Mouse (Mus musculus) regulatory T cell (primary cell): ENCODE measurements around the gene Gm21750.
"Not testable (repeated sequence)": the region's sequence is repeated elsewhere in the genome, so short reads cannot be mapped to it uniquely, and the experiment has no call there.

Experiments
- in situ Hi-C: fragments of 300-600 bp; cut with MboI, MseI; formaldehyde crosslinking; loops from one replicate; pipeline ENCODE4 v1.15.1; 2025; ENCODE audit warnings: high pct_unique_total_duplicates

Gene Gm21750

DNA sequence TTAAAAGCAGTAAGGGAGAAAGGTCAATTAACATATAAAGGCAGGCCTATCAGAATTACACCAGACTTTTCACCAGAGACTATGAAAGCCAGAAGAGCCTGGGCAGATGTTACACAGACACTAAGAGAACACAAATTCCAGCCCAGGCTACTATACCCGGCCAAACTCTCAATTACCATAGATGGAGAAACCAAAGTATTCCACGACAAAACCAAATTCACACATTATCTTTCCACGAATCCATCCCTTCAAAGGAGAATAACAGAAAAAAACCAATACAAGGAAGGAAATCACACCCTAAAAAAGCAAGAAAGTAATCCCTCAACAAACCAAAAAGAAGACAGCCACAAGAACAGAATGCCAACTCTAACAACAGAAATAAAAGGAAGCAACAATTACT, at the start of gene Gm21750:
Gene Gm21750 (plus strand): TSS at position 301 of the 400 bp plus-strand sequence.
- in situ Hi-C loops, result not testable (repeated sequence)

DNA sequence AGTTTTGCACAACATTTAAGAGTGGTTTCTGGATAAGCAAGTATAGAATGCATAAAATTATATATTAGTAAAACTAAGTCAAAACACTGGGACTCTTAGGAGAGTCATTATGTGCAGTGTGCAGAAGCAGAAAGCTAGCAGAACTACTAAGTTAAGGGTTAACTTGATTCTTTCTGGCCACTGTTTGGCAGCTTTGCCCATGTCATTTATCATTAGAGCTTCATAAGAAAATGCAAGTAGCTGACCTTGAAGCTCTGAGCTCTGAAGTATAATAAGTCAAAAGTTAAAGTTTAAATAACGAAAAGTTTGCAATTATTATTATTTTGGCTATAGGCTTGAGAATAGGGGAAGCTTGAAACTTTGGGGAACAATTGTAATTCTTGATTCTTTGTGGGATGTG, 46.1 kb upstream of the Gm21750 start:
- in situ Hi-C loops, result not testable (repeated sequence)

GRCm38 (mm10) chr14:73620880-73621279, 40.1 kb upstream of the Gm21750 start:
- in situ Hi-C loops, result loop anchor here (10.0 kb wide), 1 partner anchor 1074 kb away; no protein-coding TSS in a partner anchor

DNA sequence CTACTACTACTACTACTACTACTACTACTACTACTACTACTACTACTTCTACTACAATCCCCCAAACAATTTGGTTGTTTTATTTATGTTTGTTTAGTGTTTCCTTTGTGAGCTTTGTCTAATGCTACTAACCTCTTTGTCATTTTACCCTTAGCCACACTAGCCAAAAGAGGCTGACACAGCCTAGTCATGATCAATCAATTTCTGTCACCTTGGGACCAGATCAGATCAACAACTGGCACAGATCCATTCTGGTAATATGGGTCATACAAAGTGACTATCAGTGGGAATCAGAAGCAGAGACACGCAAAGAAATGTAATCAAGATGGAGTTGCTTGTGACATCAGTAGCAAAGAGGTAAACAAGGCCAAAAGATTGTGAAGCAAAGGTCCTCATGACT, 38.0 kb upstream of the Gm21750 start:
- in situ Hi-C loops, result loop anchor here (10.0 kb wide), 1 partner anchor 1072 kb away; no protein-coding TSS in a partner anchor

DNA sequence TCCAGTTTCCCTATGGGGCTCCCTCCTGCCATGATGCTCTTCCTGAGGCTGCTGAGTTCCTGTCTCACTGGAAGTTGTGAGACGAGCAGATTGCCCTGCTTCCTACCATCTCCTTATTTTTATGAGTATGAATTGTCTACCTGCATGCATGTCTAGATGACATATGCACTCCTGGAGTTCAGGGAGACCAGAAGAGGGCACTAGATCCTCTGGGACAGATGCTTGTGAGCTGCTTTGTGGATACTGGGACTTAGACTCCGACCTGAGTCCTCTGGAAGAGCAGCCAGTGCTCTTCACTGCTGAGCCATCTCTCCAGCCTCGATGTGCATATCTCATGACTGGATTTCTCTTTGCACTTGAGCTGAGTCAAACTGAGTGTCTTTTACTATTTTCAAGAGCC, 35.6 kb upstream of the Gm21750 start:
- in situ Hi-C loops, result loop anchor here (10.0 kb wide), 1 partner anchor 1069 kb away; no protein-coding TSS in a partner anchor

GRCm38 (mm10) chr14:73631511-73631910, 29.5 kb upstream of the Gm21750 start:
- in situ Hi-C loops, result no loop called here

GRCm38 (mm10) chr14:73632648-73633263, 28.3 kb upstream of the Gm21750 start:
- in situ Hi-C loops, result no loop called here

DNA sequence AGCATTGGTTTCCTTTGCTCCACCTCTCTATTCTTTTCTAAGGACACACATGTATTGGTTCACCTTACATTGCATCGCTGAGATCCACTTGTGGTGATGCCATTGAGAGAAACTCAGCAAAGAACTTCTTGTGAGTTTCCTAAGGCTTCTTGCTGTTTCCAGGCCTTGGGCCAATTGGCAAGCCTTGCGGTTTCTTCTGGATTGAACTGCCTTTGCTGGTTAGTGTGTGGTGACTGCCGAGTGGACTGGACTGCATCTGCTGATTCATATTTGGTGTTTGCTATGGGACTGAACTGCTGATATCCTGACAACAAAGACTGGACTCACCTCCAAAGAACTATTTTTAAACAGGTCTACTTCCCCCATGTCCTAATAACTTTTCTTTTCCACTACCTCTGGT, 26.7 kb upstream of the Gm21750 start:
- in situ Hi-C loops, result no loop called here

- in situ Hi-C loops, result no loop called here
Observed at GRCm38 (mm10) chr14:73637460-73637859, 23.6 kb upstream of the Gm21750 start.

DNA sequence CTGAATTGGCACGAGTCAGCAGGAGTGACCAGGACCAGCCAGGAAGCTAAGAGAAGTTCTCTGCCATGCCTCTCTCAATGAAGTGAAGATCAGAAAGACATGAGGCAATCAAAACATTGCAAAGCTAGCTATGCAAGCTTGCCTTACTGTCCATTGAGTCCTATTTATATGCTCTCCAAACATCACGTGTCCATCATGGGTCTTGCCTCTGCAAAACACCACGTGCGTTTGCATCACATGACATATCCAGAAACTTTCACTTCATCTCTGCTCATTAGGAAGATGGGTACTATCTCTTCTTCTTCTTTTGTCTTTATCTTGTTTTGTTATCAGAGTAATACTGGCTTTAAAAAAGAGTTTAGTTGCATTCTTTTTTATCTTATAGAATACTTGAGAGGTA, 10.8 kb upstream of the Gm21750 start:
- in situ Hi-C loops, result no loop called here

DNA sequence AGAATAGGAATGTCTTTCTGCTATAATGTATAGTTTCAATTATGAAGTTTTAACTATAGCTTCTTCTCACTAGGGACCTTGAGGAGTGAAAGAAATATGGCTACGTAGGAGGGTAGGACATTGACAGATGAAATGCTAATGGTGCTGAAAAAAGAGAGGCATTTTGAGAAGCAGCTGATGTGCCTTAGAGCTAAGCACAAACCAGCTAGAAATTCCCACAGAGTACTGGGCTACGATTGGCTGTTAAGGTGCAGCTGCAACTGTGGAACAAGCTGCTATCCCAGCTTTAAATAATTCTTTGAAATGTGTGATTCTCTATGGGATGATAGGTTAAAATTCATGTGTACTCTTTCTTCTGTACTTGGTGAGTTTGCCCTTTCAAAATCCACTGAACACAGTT, 9.1 kb downstream of the Gm21750 start:
- in situ Hi-C loops, result no loop called here

DNA sequence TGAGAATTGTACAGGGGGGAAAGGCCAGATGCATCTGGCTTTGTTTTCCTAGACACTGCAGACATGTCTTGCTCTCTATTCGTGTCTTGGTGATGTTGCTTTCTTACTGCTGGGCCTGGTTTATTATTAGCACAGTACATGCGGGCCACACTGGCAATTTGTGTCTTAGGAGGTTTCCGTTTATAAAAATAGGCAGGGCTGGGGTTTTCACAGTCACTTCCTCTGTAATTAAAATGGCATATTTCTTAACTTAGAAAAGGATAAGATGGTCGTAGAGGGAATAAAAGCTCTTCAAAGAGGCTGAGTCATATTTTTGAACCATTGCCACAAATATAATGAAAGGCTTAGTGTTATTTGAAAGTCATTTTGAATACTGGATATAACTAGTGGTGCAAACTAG, 26.7 kb downstream of the Gm21750 start:
- in situ Hi-C loops, result no loop called here

- in situ Hi-C loops, result no loop called here
Observed at GRCm38 (mm10) chr14:73688427-73688826, 27.4 kb downstream of the Gm21750 start.

DNA sequence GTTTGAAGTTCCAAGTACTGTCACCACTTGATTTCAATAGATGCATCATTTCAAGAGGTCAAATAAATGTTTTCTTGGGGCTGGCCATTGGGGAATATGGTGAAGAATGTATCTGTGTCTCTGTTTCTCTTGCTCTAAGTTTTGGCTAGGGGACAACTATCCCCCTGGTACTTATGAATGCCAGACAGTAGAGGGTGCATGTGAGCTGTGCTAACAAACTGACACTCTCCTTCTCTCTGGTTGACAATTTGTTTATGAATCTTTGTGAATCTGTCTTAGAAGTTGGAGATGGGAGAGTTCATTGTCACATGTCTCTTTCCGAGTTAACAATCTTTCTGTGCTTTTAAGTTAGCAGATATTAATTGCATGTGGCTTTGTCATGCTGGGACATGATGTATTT, 39.2 kb downstream of the Gm21750 start:
- in situ Hi-C loops, result no loop called here

GRCm38 (mm10) chr14:73709412-73710110, 48.5 kb downstream of the Gm21750 start:
- in situ Hi-C loops, result no loop called here
